ENCODE assay signal across 8 mouse cellular contexts in the genomic region with DNA sequence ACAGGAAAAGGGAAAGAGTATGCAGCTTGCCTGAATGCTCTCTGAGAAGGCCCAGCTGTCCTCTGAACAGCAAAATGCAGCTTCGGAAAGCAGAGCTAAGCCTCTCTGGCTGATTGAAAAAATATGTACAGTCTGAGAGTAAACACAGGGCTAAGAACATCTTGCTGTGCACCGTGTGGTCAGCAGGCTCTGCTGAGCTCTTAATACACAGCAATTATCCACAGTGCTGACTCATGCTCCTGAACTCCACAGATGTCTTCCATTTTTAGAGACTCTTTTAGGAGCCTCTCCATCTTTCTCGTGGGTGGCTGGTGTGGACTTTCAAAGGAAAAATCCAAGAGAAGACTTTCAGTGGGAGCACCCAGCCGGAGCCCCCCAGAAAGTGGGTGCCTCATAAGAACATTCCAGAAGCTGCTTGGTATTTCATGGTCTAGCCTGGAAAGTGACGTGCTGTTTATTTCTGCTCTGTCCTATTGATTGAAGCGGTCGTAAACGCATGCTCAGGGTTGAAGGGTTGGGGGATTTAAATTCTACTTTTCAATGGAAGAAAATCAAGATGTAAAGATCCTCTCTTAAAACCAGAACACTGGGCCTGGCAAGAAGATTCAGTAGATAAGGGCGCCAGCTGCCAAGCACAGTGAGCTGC.
DNase-seq lines count a peak whose midpoint lies in the region; ATAC-seq lines count a peak whose summit lies in the region.

No protein-coding gene starts in this region.

- DNase-seq in layer of hippocampus, adult 11-12 months (ENCODE audit: low spot score), result peak; percentile 14
- DNase-seq in layer of hippocampus, postnatal 25 days (ENCODE audit: extremely low spot score in 1 of 2, low spot score in 1 of 2), result no peak
- DNase-seq in embryo, embryonic 11 days, result peak; percentile 56
- DNase-seq in layer of hippocampus, adult 9-11 months, result peak; percentile 23
- peak; percentile 28 to 43 for DNase-seq in right cerebral cortex, postnatal 10 days (ENCODE audit: low spot score in 2 of 2)
- DNase-seq in c-Kit-positive CD71-positive TER-119-positive erythroid progenitor cells, embryonic 14.5 days (ENCODE audit: low spot score), result no peak
- DNase-seq in urinary bladder, postnatal 10 days (ENCODE audit: low spot score), result no peak

- ATAC-seq in activated CD4-positive, CD25-positive, alpha-beta regulatory T cell, adult 4 months, result no peak

Comparison
In these comparisons a context has a peak if more than half of its experiments do, and no peak if none do; other contexts are left out.
1. DNase-seq: peak in layer of hippocampus, adult 11-12 months (single experiment), embryo, embryonic 11 days (single experiment), layer of hippocampus, adult 9-11 months (single experiment) and right cerebral cortex, postnatal 10 days (2 of 2); none in layer of hippocampus, postnatal 25 days (0 of 2), c-Kit-positive CD71-positive TER-119-positive erythroid progenitor cells, embryonic 14.5 days (single experiment) and urinary bladder, postnatal 10 days (single experiment).